Mouse (Mus musculus) small intestine, adult 10 weeks (tissue): ENCODE results near the gene Olfr914. TPM values are rescaled to one million over a fixed set of nuclear protein-coding genes. Genes with fewer than 3 reads are reported as not detected.

Experiments
- polyA plus RNA-seq: library from polyadenylated mRNA; stranded (reverse); fragments of 350-450 nt; fragmentation: Illumina TruSeq; extraction: RNeasy Lipid Tissue Mini Kit (QIAGEN cat#74804); gene quantifications from one replicate; pipeline ENCODE4 v1.2.3, GENCODE M21; 2014; ENCODE audit warnings: low replicate concordance

The Olfr914 gene
- not detected for polyA plus RNA-seq

GRCm38 (mm10) chr9:38604802-38605201 lies at the start of gene Olfr914:
TSS of gene Olfr914 (plus strand) at chr9:38605102.

DNA sequence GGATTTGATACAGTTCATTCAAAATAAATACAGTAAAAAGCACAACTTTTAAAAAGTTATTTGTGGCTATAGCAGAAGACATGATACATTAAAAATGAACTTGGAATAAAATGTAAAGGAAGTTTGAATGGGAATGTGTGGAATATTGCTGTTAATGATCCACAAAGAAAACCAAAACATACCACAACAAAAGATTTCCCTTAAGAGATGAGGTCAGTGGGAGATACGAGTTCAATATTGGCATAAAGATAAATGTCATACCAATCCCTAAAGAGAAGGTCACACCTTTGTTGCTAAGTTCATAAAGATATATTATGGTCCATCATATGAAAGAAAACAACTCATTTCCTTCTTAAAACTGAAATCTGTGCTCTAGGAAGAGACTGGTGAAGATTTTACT lies 25.0 kb upstream of the Olfr914 start, which contains the start of gene Olfr912:
TSS of gene Olfr912 (plus strand) at position 301 of the 400 bp plus-strand sequence.

DNA sequence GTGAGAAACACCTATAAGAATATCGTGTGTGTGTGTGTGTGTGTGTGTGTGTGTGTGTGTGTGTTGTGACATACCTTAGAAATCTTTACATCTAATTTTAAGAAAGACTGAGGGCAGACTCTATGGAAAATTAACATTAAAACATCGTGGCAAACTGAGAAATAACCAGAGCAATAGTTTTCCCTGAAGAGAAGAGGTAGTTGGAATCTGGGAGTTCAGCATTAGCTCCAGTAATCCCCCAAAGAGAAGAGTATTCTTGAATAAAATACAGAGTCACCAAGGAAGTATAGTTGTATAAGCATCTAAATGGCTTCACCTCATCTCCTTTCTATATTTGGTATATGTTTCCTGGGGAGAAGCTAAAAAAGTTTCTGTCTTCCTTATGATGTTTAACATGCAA lies 12.4 kb upstream of the Olfr914 start, which contains the start of gene Olfr913:
TSS of gene Olfr913 (plus strand) at position 301 of the 400 bp plus-strand sequence.

GRCm38 (mm10) chr9:38659775-38660174 lies 54.9 kb downstream of the Olfr914 start, which contains the start of gene Olfr916:
TSS of gene Olfr916 (minus strand) at chr9:38659875.

Other genes with a start within 250 kb of the Olfr914 start
- not detected for gene Olfr250, start 238.2 kb upstream of the Olfr914 start, polyA plus RNA-seq
- not detected for gene Olfr251, start 228.0 kb upstream of the Olfr914 start, polyA plus RNA-seq
- not detected for gene Olfr147, start 203.4 kb upstream of the Olfr914 start, polyA plus RNA-seq
- not detected for gene Olfr901, start 175.6 kb upstream of the Olfr914 start, polyA plus RNA-seq
- not detected for gene Olfr902, start 157.4 kb upstream of the Olfr914 start, polyA plus RNA-seq
- not detected for gene Olfr904, start 142.0 kb upstream of the Olfr914 start, polyA plus RNA-seq
- gene Olfr905, start 134.0 kb upstream of the Olfr914 start, polyA plus RNA-seq = not detected
- gene Olfr906, start 118.0 kb upstream of the Olfr914 start, polyA plus RNA-seq = not detected
- not detected for gene Olfr907, start 109.3 kb upstream of the Olfr914 start, polyA plus RNA-seq
- gene Olfr911-ps1, start 83.5 kb upstream of the Olfr914 start, polyA plus RNA-seq = not detected
- not detected for gene Olfr910, start 67.3 kb upstream of the Olfr914 start, polyA plus RNA-seq
- not detected for gene Olfr912, start 24.9 kb upstream of the Olfr914 start, polyA plus RNA-seq
- gene Olfr913, start 12.3 kb upstream of the Olfr914 start, polyA plus RNA-seq = not detected
- gene Olfr916, start 54.8 kb downstream of the Olfr914 start, polyA plus RNA-seq = not detected
- not detected for gene Olfr917, start 60.7 kb downstream of the Olfr914 start, polyA plus RNA-seq
- not detected for gene Olfr918, start 69.5 kb downstream of the Olfr914 start, polyA plus RNA-seq
- gene Olfr919, start 98.6 kb downstream of the Olfr914 start, polyA plus RNA-seq = not detected
- 71.8 TPM for gene Vwa5a, start 113.2 kb downstream of the Olfr914 start, polyA plus RNA-seq
- gene Olfr920, start 147.2 kb downstream of the Olfr914 start, polyA plus RNA-seq = 0.52 TPM
- gene Olfr921, start 168.0 kb downstream of the Olfr914 start, polyA plus RNA-seq = 0.15 TPM
- not detected for gene Olfr922, start 209.5 kb downstream of the Olfr914 start, polyA plus RNA-seq
- gene Olfr923, start 221.4 kb downstream of the Olfr914 start, polyA plus RNA-seq = not detected
- not detected for gene Olfr924, start 239.3 kb downstream of the Olfr914 start, polyA plus RNA-seq
- not detected for gene Olfr26, start 250.0 kb downstream of the Olfr914 start, polyA plus RNA-seq